Mouse (Mus musculus) embryonic fibroblast, embryonic 13.5 days (primary cell): ENCODE results near the gene Spon1.

ENCODE experiments used
- CTCF ChIP-seq: IDR thresholded peaks from 2 replicates; pipeline ENCODE4 v1.5.1; 2011; ENCODE audit warnings: mild to moderate bottlenecking, control low read depth, low read length, moderate library complexity, borderline replicate concordance; ENCODE audit not compliant: insufficient read depth
- POLR2A ChIP-seq: IDR thresholded peaks from 2 replicates; pipeline ENCODE4 v1.6.1; 2011; ENCODE audit warnings: low read depth, mild to moderate bottlenecking, control low read depth, low read length, moderate library complexity

- TF ChIP-seq POLR2A: no peak
- peak; percentile 65; the same call in 1 of the 2 replicates for TF ChIP-seq CTCF
These were observed 8.2 kb downstream of the Spon1 start for GRCm38 (mm10) chr7:113774039-113774438.
